Mouse (Mus musculus) stomach, embryonic 15.5 days (tissue): ENCODE measurements around the gene Ang4. TPM values are rescaled to one million over a fixed set of nuclear protein-coding genes. Genes with fewer than 3 reads are reported as not detected.
"Not testable (repeated sequence)": the region's sequence is repeated elsewhere in the genome, so short reads cannot be mapped to it uniquely, and the experiment has no call there.

Source experiments
- ATAC-seq: fragments of 200-750 bp; cut with Nextera tagmentation; 2 replicates; pipeline ENCODE4 v1.8.0; 2017; ENCODE audit warnings: low read depth, moderate number of reproducible peaks, moderate TSS enrichment; ENCODE audit not compliant: insufficient read depth, low FRiP score
- H3K27ac ChIP-seq: fragments of 300-500 bp; sonication (generic); 2 replicates; pipeline ENCODE4 v1.5.1; 2015; ENCODE audit warnings: mild to moderate bottlenecking, inconsistent platforms
- H3K27me3 ChIP-seq: fragments of 300-500 bp; sonication (generic); replicated peaks from 2 replicates; pipeline ENCODE4 v1.6.1; 2015; ENCODE audit warnings: inconsistent platforms
- H3K36me3 ChIP-seq: fragments of 300-500 bp; sonication (generic); 2 replicates; pipeline ENCODE4 v1.6.1; 2015; ENCODE audit warnings: inconsistent platforms
- H3K4me1 ChIP-seq: fragments of 300-500 bp; sonication (generic); 2 replicates; pipeline ENCODE4 v1.6.1; 2015; ENCODE audit warnings: inconsistent platforms
- H3K4me2 ChIP-seq: fragments of 300-500 bp; sonication (generic); 2 replicates; pipeline ENCODE4 v1.6.1; 2015; ENCODE audit warnings: mild to moderate bottlenecking, inconsistent platforms
- H3K4me3 ChIP-seq: fragments of 300-500 bp; sonication (generic); replicated peaks from 2 replicates; pipeline ENCODE4 v1.5.1; 2015; ENCODE audit warnings: inconsistent platforms
- H3K9ac ChIP-seq: fragments of 300-500 bp; sonication (generic); 2 replicates; pipeline ENCODE4 v1.6.1; 2015; ENCODE audit warnings: inconsistent platforms
- H3K9me3 ChIP-seq: fragments of 300-500 bp; sonication (generic); 2 replicates; pipeline ENCODE4 v1.6.1; 2016; ENCODE audit warnings: inconsistent platforms
- WGBS: fragments of 180-500 bp; shearing (Covaris S2); methylation state at CpG from one replicate; pipeline ENCODE4 v1.1.7; 2015; 5-methylcytosine and 5-hydroxymethylcytosine counted together
- polyA plus RNA-seq: library from polyadenylated mRNA; unstranded; fragments of >200 nt; fragmentation: Nextera tagmentation; extraction: Ambion mirVana; gene quantifications from 2 replicates; pipeline ENCODE4 v1.2.1, GENCODE M21; 2015

Ang4 gene
- 0.85 and 1.0 TPM in 2 replicates for polyA plus RNA-seq

DNA sequence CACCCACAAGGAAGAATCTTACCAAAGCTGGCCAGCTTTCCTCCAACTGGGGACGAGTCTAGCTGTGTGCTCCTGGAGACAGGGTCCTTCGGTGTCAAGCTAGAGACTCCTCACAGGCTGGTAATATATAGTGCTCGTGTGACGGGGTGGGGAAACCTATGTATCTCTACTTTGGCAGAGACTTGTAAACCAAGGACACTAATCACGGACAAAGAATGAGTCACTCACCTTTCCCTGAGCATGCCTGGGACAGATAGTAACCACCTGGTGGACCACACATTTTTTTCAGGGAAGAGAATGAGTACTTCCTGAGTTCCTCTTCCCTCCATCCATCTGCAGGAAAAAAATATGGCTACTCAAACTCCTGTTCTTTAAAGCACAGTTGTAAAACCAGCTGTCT is at the start of gene Ang4:
Gene Ang4 (minus strand): TSS at position 101 of the 400 bp plus-strand sequence.
- WGBS, result 59% methylated on average over 5 of the region's 5 CpGs
- Histone ChIP-seq H3K27ac (no peak within 1 kb of the TSS), H3K9me3 (no peaks in the 10 kb centered on the region)

DNA sequence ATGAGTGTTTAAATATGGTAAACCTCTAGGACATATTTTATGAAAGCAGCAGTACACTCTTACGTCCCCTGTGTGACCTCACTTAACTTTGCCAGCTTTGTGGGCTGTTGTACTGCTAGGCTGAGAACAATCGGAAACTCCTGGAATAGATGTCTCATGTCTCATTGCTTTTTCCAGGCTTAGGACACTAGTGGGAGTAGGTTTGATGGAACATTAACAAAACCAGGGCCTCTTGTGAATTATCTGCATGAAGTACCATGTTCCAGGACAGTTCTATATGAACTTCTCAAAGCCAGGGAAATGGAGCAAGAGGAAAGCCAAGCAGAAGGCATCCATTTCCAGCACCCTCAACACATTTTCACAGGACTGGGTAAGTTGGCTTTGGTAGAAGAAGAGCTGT is 26.4 kb upstream of the Ang4 start, which contains the start of gene AY358078:
Gene AY358078 (plus strand): TSS at position 301 of the 400 bp plus-strand sequence.
- ATAC-seq, result no peak
- no peaks in the 10 kb centered on the region for H3K36me3 ChIP-seq
- H3K27me3 ChIP-seq, result no peaks in the 10 kb centered on the region
- no peak within 1 kb of the TSS for H3K9ac ChIP-seq
- no peak within 1 kb of the TSS for H3K27ac ChIP-seq
- WGBS, result 75% methylated on average over 2 of the region's 2 CpGs
- no peak within 1 kb of the TSS for H3K4me3 ChIP-seq
- H3K9me3 ChIP-seq, result no peaks in the 10 kb centered on the region
- H3K4me1 ChIP-seq, result no peaks in the 10 kb centered on the region
- H3K4me2 ChIP-seq, result no peak within 1 kb of the TSS

More for the DNA sequence above, at the start of gene Ang4:
- Histone ChIP-seq H3K36me3 (no peaks in the 10 kb centered on the region), H3K4me1 (no peaks in the 10 kb centered on the region), H3K27me3 (no peaks in the 10 kb centered on the region), H3K4me2 (no peak within 1 kb of the TSS), H3K4me3 (no peak within 1 kb of the TSS), H3K9ac (no peak within 1 kb of the TSS)
- ATAC-seq, result no peak

DNA sequence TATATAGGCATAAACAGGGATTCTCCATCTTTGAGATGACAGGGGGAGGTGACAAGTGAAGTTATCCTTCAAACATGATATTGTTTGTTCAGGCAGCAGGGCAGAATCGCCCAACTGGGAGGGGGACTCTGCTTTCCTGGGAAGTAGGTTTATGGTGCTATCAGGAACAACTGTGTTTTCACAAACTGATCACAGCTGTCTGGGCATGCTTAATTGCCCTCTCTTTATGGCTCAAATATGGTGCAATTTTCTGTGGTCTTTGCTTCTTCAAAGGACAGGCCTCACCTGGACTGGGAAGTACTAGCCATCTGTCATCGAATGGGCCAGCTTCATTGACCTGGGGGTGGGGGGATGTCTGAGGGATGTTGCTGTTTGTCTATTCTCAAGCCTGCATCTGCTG is 20.7 kb upstream of the Ang4 start:
- Histone ChIP-seq H3K9ac (no peak overlapping the region), H3K27me3 (no peaks in the 10 kb centered on the region), H3K4me2 (no peak overlapping the region), H3K36me3 (no peaks in the 10 kb centered on the region), H3K4me1 (no peaks in the 10 kb centered on the region), H3K27ac (no peak overlapping the region), H3K9me3 (no peaks in the 10 kb centered on the region), H3K4me3 (no peak overlapping the region)
- no peak for ATAC-seq
- WGBS, result 62% methylated on average over 2 of the region's 2 CpGs

DNA sequence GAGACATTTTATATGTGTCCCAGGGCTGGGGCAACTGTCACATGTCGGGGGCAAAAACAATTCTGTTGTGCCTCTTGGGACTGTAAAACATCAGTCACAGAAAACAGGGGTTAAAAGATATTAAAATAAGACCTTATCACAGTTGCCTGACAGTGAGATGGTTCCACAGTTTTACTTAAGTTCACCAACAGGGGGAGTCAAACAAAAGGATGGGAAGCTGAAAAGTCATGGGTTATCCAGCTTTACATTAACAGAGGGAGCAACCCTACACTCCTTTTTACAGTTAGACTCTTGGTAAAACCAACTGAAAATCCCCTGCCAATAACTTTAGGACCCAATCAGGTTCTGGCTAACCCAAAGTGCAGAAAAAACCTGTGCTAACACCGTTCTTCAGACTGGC is 15.8 kb upstream of the Ang4 start:
- ATAC-seq, result no peak
- WGBS, result 73% methylated on average over 2 of the region's 2 CpGs
- Histone ChIP-seq H3K4me1 (no peaks in the 10 kb centered on the region), H3K9ac (no peak overlapping the region), H3K9me3 (no peaks in the 10 kb centered on the region), H3K4me3 (no peak overlapping the region), H3K27me3 (no peaks in the 10 kb centered on the region), H3K36me3 (no peaks in the 10 kb centered on the region), H3K27ac (no peak overlapping the region), H3K4me2 (no peak overlapping the region)

DNA sequence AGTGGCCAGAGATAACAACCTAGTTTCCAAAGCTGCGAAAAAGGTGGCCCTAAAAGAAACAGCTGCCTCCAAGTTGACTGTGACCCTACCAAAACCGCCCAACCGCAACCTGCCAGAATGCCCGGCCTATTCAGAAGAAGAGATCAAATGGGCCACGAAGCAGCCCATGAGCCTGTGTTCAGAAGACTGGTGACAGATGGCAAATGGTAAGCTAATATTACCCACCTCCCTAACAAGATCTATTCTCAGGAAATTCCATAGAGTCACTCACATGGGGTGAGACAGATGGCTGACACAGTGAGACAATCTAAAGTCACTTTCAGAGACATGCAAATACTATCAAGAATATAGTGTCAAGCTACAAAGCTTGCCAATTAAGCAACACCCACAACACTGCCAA is 13.7 kb upstream of the Ang4 start:
- H3K4me1 ChIP-seq, result no peaks in the 10 kb centered on the region
- H3K27me3 ChIP-seq, result no peaks in the 10 kb centered on the region
- H3K27ac ChIP-seq, result no peak overlapping the region
- 86% methylated on average over 5 of the region's 5 CpGs for WGBS
- H3K4me2 ChIP-seq, result no peak overlapping the region
- H3K9me3 ChIP-seq, result no peaks in the 10 kb centered on the region
- ATAC-seq, result no peak
- H3K36me3 ChIP-seq, result no peaks in the 10 kb centered on the region
- no peak overlapping the region for H3K9ac ChIP-seq
- H3K4me3 ChIP-seq, result no peak overlapping the region

DNA sequence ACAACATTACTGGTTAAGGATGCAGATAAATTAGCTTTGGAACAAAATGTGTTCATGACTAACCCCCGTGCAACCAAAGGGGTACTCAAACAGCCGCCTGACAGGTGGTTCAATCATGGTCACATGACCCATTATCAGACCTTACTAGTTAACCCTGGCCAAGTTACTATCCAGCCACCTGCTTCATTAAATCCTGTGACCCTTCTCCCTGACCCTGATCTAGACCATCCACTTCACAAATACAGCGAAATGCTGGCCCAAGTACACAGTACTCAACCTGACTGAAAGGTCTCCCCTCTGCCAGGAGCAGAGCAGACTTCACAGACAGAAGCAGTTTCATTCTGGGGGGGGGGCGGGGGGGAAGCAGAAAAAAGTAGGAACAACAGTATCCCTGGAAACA is 12.9 kb upstream of the Ang4 start:
- 74% methylated on average over 4 of the region's 4 CpGs for WGBS
- no peaks in the 10 kb centered on the region for H3K27me3 ChIP-seq
- ATAC-seq, result no peak
- H3K9me3 ChIP-seq, result no peaks in the 10 kb centered on the region
- no peak overlapping the region for H3K4me2 ChIP-seq
- no peaks in the 10 kb centered on the region for H3K4me1 ChIP-seq
- no peak overlapping the region for H3K9ac ChIP-seq
- H3K27ac ChIP-seq, result no peak overlapping the region
- no peaks in the 10 kb centered on the region for H3K36me3 ChIP-seq
- no peak overlapping the region for H3K4me3 ChIP-seq

DNA sequence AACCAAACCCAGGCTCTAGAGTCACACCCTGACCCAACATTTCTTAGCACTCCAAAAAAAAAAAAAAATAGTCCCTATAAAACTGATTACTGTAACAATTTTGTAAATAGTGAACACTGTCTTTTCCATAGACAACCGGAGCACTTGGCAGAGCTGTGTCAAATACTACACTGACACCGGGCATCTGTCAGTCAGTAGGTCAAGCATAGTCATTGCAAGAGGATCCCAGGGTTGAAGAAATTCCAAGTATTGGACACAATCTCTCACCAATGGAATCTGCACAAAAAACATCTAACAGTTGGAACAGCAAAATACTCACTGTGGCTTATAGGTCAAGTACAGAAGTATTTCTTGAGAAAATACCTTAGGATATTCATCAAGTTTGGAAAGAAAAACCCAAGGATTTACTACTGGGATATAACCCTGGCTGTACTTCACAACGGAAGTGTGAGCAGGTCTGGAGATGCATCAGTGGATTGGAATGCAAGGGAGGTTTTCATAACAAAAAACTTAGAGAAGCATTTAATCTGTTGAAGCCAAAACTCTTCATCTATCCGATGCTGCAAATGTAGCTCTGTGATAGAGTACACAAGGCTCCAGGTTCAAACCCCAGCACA is 5.6 kb upstream of the Ang4 start:
- no peak overlapping the region for H3K27ac ChIP-seq
- 75% methylated on average over 4 of the region's 4 CpGs for WGBS
- H3K9ac ChIP-seq, result no peak overlapping the region
- H3K4me2 ChIP-seq, result no peak overlapping the region
- H3K4me3 ChIP-seq, result no peak overlapping the region
- H3K27me3 ChIP-seq, result no peaks in the 10 kb centered on the region
- no peaks in the 10 kb centered on the region for H3K36me3 ChIP-seq
- no peaks in the 10 kb centered on the region for H3K4me1 ChIP-seq
- H3K9me3 ChIP-seq, result no peaks in the 10 kb centered on the region
- ATAC-seq, result no peak

DNA sequence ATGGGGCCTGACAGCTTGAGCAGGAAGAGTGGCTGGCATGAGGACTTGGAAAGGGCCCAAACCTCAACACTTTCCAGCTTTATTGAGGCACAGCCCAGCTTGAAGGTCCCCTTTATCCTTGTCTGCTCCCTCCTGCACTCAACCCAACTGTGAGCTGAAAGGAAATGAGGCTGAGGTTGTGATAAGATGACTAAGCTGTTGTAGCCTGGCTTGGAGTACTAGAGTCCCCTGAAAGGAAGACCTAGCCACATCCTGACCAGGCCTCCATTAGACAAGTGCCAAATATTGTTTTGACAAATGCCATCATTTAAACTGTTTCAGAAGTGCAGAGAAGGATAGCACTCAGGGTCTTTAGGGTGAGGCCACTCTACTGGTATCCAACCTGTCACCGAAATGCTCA is 4.4 kb upstream of the Ang4 start:
- H3K27ac ChIP-seq, result no peak overlapping the region
- WGBS, result 97% methylated on average over 1 of the region's 1 CpGs
- no peak overlapping the region for H3K4me2 ChIP-seq
- ATAC-seq, result no peak
- H3K36me3 ChIP-seq, result no peaks in the 10 kb centered on the region
- no peaks in the 10 kb centered on the region for H3K27me3 ChIP-seq
- H3K9ac ChIP-seq, result no peak overlapping the region
- no peaks in the 10 kb centered on the region for H3K4me1 ChIP-seq
- no peak overlapping the region for H3K4me3 ChIP-seq
- H3K9me3 ChIP-seq, result no peaks in the 10 kb centered on the region

DNA sequence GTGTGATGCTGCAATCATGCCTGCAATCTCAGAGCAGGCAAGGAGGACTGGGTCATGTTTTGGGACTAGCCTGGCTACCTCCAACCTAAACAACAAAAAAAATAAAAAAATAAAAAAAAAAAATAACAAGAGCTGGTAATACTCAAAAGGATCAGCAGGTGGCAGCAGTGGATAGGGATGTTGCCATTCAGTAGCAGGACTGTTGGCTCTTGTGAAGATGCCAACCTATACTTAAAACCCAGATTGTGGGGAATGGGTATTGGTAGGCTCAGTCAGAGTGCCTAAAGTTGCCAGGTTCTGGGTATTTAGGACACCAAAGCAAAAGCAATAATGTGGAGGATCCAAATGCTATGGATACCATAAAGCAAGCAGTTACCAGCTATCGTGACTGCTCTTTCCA is 2.0 kb downstream of the Ang4 start:
- not testable (repeated sequence) for H3K27me3 ChIP-seq, H3K4me3 ChIP-seq, H3K4me1 ChIP-seq, H3K9ac ChIP-seq, H3K4me2 ChIP-seq, ATAC-seq, H3K9me3 ChIP-seq, H3K27ac ChIP-seq, H3K36me3 ChIP-seq
- WGBS, result 56% methylated on average over 1 of the region's 1 CpGs

DNA sequence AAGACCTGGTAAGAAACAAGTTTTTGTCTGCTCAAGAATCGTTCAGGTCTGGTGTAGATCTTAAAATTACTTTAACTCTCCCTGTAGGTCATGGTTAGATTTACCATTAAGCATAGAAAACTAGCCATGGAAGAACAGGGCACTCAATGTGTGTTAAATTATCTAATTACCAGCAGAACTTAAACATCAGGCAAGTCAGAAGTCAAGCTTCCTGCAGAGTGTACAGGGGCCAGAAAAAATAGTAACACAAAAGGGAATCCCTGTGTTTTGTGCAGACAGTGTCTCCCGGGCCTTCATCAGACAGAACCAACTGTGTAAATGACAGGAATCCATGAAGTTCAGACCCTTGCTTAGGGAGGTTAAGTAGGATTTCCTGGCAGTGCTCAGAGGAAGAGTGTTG is 17.4 kb downstream of the Ang4 start:
- Histone ChIP-seq H3K9me3 (no peaks in the 10 kb centered on the region), H3K4me3 (no peak overlapping the region), H3K9ac (no peak overlapping the region), H3K4me2 (no peak overlapping the region), H3K36me3 (no peaks in the 10 kb centered on the region), H3K4me1 (no peaks in the 10 kb centered on the region), H3K27ac (no peak overlapping the region), H3K27me3 (no peaks in the 10 kb centered on the region)
- no peak for ATAC-seq
- 74% methylated on average over 2 of the region's 2 CpGs for WGBS

DNA sequence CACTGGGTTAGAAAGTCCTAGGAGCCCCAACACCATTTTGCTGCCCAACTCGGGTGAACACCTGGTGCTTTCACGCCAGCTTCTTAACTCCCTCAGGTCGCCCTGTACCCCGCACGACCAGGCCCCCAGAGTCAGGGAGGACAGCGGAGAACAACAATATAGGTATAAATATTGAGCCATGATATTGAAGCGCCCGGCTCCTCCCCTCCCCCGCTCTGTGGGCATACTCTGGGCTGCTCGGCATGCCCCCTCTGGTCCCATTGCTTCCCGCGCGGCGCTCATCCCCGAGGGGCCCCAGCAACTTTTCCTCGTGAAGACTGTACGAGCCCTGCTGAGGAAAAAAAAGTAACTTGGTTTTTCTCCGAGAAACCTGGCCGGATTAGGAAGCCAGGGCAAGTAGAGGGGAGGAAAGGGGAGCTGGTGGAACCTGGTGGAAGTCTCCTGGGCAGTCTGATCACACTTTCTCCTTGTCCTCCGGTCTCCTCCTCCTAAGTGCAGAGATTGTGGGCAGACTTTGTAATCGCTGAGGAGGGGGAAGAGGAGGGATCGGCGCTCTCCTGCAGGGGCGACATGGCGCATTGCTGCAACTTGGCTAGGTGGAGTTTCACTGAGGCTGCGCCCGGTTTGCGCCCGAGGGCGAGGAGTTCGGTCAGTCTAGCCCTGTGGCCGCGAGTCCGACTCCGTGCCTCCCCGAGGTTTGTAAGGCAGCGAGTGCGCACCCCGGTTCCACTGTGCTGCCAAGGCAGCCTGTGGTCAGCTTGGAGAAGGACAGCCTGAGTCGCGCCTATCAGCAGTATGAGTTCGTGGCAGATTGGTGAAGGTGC is 32.8 kb downstream of the Ang4 start:
- H3K4me1 ChIP-seq, result peaks cover 9% of the 10 kb centered on the region; the same call in 1 of the 2 replicates
- peak overlapping the region; percentile 40 for H3K4me3 ChIP-seq
- H3K9ac ChIP-seq, result 0 out of 2 replicates have a peak overlapping the region, but pooled peaks have one; percentile 9
- no peaks in the 10 kb centered on the region for H3K9me3 ChIP-seq
- ATAC-seq, result no peak
- H3K4me2 ChIP-seq, result peak overlapping the region; percentile 83
- peaks cover 42% of the 10 kb centered on the region for H3K27me3 ChIP-seq
- no peaks in the 10 kb centered on the region for H3K36me3 ChIP-seq
- WGBS, result under 1% methylated on average over 42 of the region's 42 CpGs
- H3K27ac ChIP-seq, result no peak overlapping the region
